Comparison of ENCODE assay signal across 7 mouse cellular contexts in genomic region chr10:99168840-99169764, GRCm38 (mm10). TPM values are rescaled to one million over a fixed set of nuclear protein-coding genes. Genes with fewer than 3 reads are reported as not detected.
DNase-seq lines count a peak whose midpoint lies in the region; ATAC-seq lines count a peak whose summit lies in the region.

No protein-coding gene starts in this region.

- H3K4me1 ChIP-seq in limb, embryonic 11.5 days (ENCODE audit: control insufficient read depth, insufficient read depth, low read length): peaks cover 10% of the 10 kb centered on the region
- H3K4me1 ChIP-seq in limb, embryonic 10.5 days: peaks cover 52% of the 10 kb centered on the region
- peaks cover 50% of the 10 kb centered on the region for H3K4me1 ChIP-seq in heart, embryonic 15.5 days (replicated peaks)
- peaks cover 16% of the 10 kb centered on the region for H3K4me1 ChIP-seq in liver, embryonic 15.5 days (replicated peaks)

- WGBS in limb, embryonic 11.5 days: 79% methylated on average over 11 of the region's 11 CpGs
- WGBS in limb, embryonic 10.5 days: 80% methylated on average over 11 of the region's 11 CpGs
- WGBS in heart, embryonic 15.5 days: 56% methylated on average over 11 of the region's 11 CpGs
- 50% methylated on average over 11 of the region's 11 CpGs for WGBS in liver, embryonic 15.5 days (ENCODE audit: insufficient replicate concordance)

- H3K9me3 ChIP-seq in limb, embryonic 11.5 days (ENCODE audit: control insufficient read depth, low read length): no peaks in the 10 kb centered on the region
- no peaks in the 10 kb centered on the region for H3K9me3 ChIP-seq in limb, embryonic 10.5 days (replicated peaks)
- H3K9me3 ChIP-seq in heart, embryonic 15.5 days (replicated peaks): no peaks in the 10 kb centered on the region
- no peaks in the 10 kb centered on the region for H3K9me3 ChIP-seq in liver, embryonic 15.5 days (replicated peaks)

- peak; percentile 50 for DNase-seq in limb, embryonic 11.5 days (ENCODE audit: low spot score)
- DNase-seq in limb, embryonic 10.5 days (ENCODE audit: low spot score): no peak
- peak; percentile 44 for DNase-seq in cerebellum, adult 11-12 months
- peak; percentile 34 to 55 for DNase-seq in thymus, postnatal 10 days (ENCODE audit: low spot score in 2 of 2)
- no peak for DNase-seq in layer of hippocampus, adult 18-20 months (ENCODE audit: low spot score in 2 of 2)

- H3K27me3 ChIP-seq in limb, embryonic 11.5 days (ENCODE audit: control insufficient read depth, insufficient read depth, low read length): no peaks in the 10 kb centered on the region
- H3K27me3 ChIP-seq in limb, embryonic 10.5 days (ENCODE audit: low read depth, poor library complexity, severe bottlenecking): no peaks in the 10 kb centered on the region
- no peaks in the 10 kb centered on the region for H3K27me3 ChIP-seq in heart, embryonic 15.5 days
- H3K27me3 ChIP-seq in liver, embryonic 15.5 days: no peaks in the 10 kb centered on the region

- H3K27ac ChIP-seq in limb, embryonic 11.5 days (replicated peaks; ENCODE audit: low read depth, low read length): no peak overlapping the region
- H3K27ac ChIP-seq in limb, embryonic 10.5 days: no peak overlapping the region; the same call in 1 of the 2 replicates
- peak overlapping the region; percentile 15 for H3K27ac ChIP-seq in heart, embryonic 15.5 days
- 0 out of 2 replicates have a peak overlapping the region, but pooled peaks have one; percentile 11 for H3K27ac ChIP-seq in liver, embryonic 15.5 days (replicated peaks)

- no peak overlapping the region for H3K4me2 ChIP-seq in limb, embryonic 11.5 days (ENCODE audit: low read depth, severe bottlenecking)
- no peak overlapping the region for H3K4me2 ChIP-seq in heart, embryonic 15.5 days
- no peak overlapping the region for H3K4me2 ChIP-seq in liver, embryonic 15.5 days

- H3K9ac ChIP-seq in limb, embryonic 11.5 days (ENCODE audit: low read length): no peak overlapping the region
- no peak overlapping the region for H3K9ac ChIP-seq in heart, embryonic 15.5 days
- no peak overlapping the region for H3K9ac ChIP-seq in liver, embryonic 15.5 days

- no peaks in the 10 kb centered on the region for H3K36me3 ChIP-seq in limb, embryonic 11.5 days (ENCODE audit: control insufficient read depth, insufficient read depth, low read length)
- H3K36me3 ChIP-seq in limb, embryonic 10.5 days: peaks cover 8% of the 10 kb centered on the region; the same call in 1 of the 2 replicates
- no peaks in the 10 kb centered on the region for H3K36me3 ChIP-seq in heart, embryonic 15.5 days
- H3K36me3 ChIP-seq in liver, embryonic 15.5 days (replicated peaks): no peaks in the 10 kb centered on the region

- no peak overlapping the region for H3K4me3 ChIP-seq in limb, embryonic 11.5 days (ENCODE audit: low read depth, low read length)
- no peak overlapping the region for H3K4me3 ChIP-seq in limb, embryonic 10.5 days
- no peak overlapping the region for H3K4me3 ChIP-seq in heart, embryonic 15.5 days
- H3K4me3 ChIP-seq in liver, embryonic 15.5 days (replicated peaks): no peak overlapping the region

- no peak for ATAC-seq in limb, embryonic 11.5 days (ENCODE audit: insufficient number of reproducible peaks, low FRiP score, low TSS enrichment, low read depth)
- 0 out of 2 replicates have a peak, but pooled peaks have one; percentile 25 for ATAC-seq in heart, embryonic 15.5 days (replicated peaks; ENCODE audit: insufficient number of reproducible peaks, insufficient read depth, low FRiP score, low read depth)
- no peak for ATAC-seq in liver, embryonic 15.5 days (ENCODE audit: insufficient read depth)

RNA-seq across cellular contexts. Expression of gene Phxr2, which starts 43.0 kb away (rescaled TPM):
- not detected in 2 replicates for polyA plus RNA-seq in limb, embryonic 11.5 days (2014; fragmentation: Nextera tagmentation; extraction: Ambion mirVana)
- polyA plus RNA-seq in limb, embryonic 10.5 days (2016; fragmentation: Nextera tagmentation; extraction: Ambion mirVana): 0.20 TPM in 1 of 2 replicates, not detected in the other
- polyA plus RNA-seq in heart, embryonic 15.5 days (2015; fragmentation: Nextera tagmentation; extraction: Ambion mirVana): not detected in 2 replicates
- not detected in 2 replicates for polyA plus RNA-seq in liver, embryonic 15.5 days (2015; fragmentation: Nextera tagmentation; extraction: Ambion mirVana)
- total RNA-seq in layer of hippocampus, adult 18-20 months (2021): not detected

Comparison
In these comparisons a context has a peak if more than half of its experiments do, and no peak if none do; other contexts are left out.
1. DNase-seq: peak in limb, embryonic 11.5 days (single experiment), cerebellum, adult 11-12 months (single experiment) and thymus, postnatal 10 days (2 of 2); none in limb, embryonic 10.5 days (single experiment) and layer of hippocampus, adult 18-20 months (0 of 2).
2. H3K27ac ChIP-seq: peak in heart, embryonic 15.5 days (single experiment) and liver, embryonic 15.5 days (single experiment); none in limb, embryonic 11.5 days (single experiment) and limb, embryonic 10.5 days (single experiment).